Mouse (Mus musculus) lung, postnatal 0 days (tissue): Measurements from ENCODE around the gene Trpv2.

ENCODE experiments used
- CTCF ChIP-seq: IDR thresholded peaks from 2 replicates; pipeline ENCODE4 v1.5.1; 2016; ENCODE audit warnings: antibody characterized with exemption, mild to moderate bottlenecking
- EP300 ChIP-seq: IDR thresholded peaks from 2 replicates; pipeline ENCODE4 v1.6.1; 2016; ENCODE audit warnings: antibody characterized with exemption, mild to moderate bottlenecking, control low read depth

- no peak for TF ChIP-seq CTCF
- no peak for TF ChIP-seq EP300
Measured at GRCm38 (mm10) chr11:62646958-62647515, 72.8 kb downstream of the Trpv2 start.
